Mouse (Mus musculus): ENCODE results near the gene Ppp6r3. TPM values are rescaled to one million over a fixed set of nuclear protein-coding genes. Genes with fewer than 3 reads are reported as not detected.

The Ppp6r3 gene
- polyA plus RNA-seq, 1 experiment from 2014 or later: 53.9 TPM

- Histone ChIP-seq H3K4me1 (replicated peaks; ENCODE audit: control insufficient read depth, insufficient read depth, low read length) (no peaks in the 10 kb centered on the region), H3K36me3 (ENCODE audit: control insufficient read depth, insufficient read depth, low read length) (no peaks in the 10 kb centered on the region), H3K27me3 (replicated peaks; ENCODE audit: control insufficient read depth, insufficient read depth, low read length) (no peaks in the 10 kb centered on the region; the same call in none of the 2 replicates), H3K9ac (ENCODE audit: low read depth, low read length) (no peak overlapping the region), H3K27ac (ENCODE audit: low read depth, low read length) (no peak overlapping the region), H3K9me3 (ENCODE audit: control insufficient read depth, low read length) (no peaks in the 10 kb centered on the region), H3K4me2 (no peak overlapping the region), H3K4me3 (ENCODE audit: low read depth, low read length) (no peak overlapping the region)
- WGBS: 68% methylated on average over 1 of the region's 1 CpGs
- DNase-seq (ENCODE audit: low spot score) (no peak), ATAC-seq (replicated peaks; ENCODE audit: low FRiP score) (no peak)
Measured at GRCm38 (mm10) chr19:3405531-3406281, 169.8 kb downstream of the Ppp6r3 start.

Other genes with a start within 250 kb of the Ppp6r3 start
- gene Tesmin, start 186.9 kb downstream of the Ppp6r3 start, polyA plus RNA-seq (2014; fragmentation: Nextera tagmentation; extraction: Ambion mirVana): 0.41 and 0.55 TPM in 2 replicates
- 2.1 and 2.6 TPM in 2 replicates for gene Gal, start 161.2 kb downstream of the Ppp6r3 start, polyA plus RNA-seq (2014; fragmentation: Nextera tagmentation; extraction: Ambion mirVana)
- gene Lrp5, start 110.8 kb upstream of the Ppp6r3 start, polyA plus RNA-seq (2014; fragmentation: Nextera tagmentation; extraction: Ambion mirVana): 5.4 and 6.3 TPM in 2 replicates
- gene 1810055G02Rik, start 132.5 kb upstream of the Ppp6r3 start, polyA plus RNA-seq (2014; fragmentation: Nextera tagmentation; extraction: Ambion mirVana): 27.9 and 31.3 TPM in 2 replicates
- gene Kmt5b, start 191.7 kb upstream of the Ppp6r3 start, polyA plus RNA-seq (2014; fragmentation: Nextera tagmentation; extraction: Ambion mirVana): 17.8 and 17.9 TPM in 2 replicates

Data from liver, embryonic 11.5 days (tissue).